Mouse (Mus musculus) central nervous system, embryonic 18 days (tissue): ENCODE measurements around the gene Mical2. TPM values are rescaled to one million over a fixed set of nuclear protein-coding genes. Genes with fewer than 3 reads are reported as not detected.

Experiments
- polyA plus RNA-seq: library from polyadenylated mRNA; depleted of rRNA; stranded (reverse); fragments of >200 nt; gene quantifications from 2 replicates; pipeline ENCODE4 v1.2.3, GENCODE M21; 2012; rRNA removed

Gene Mical2
- 32.1 and 38.1 TPM in 2 replicates for polyA plus RNA-seq

DNA sequence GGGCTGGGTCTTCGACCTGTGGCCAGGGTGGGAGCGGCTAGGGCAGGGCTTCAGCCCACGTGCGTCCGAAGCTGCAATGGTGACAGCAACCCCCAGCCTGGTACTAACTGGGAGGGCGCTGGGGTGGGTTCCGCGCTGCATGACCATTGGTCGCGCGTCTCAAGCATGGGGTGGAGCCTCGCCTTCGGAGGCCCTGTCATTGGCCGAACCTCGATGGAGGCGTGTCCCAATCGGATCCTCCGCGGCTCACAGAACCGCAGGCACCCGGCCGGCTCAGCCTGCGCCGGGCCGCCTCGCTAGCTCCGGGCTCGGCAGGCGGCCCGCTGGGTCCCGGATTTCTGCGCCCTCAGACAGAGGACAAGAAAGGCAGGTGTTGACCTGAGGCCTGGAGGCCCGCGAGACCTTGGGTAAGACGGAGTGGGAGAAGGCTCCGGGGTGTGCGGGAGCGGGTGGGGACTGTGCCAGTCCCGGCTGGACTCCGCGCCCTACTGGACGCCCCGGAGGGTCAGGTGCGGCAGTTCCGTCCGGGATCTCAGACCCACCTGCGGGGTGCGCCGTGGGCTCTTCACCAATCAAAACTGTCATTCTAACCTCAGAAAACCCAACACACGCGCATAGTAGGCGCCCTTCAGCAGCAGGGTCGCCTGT, at the start of gene Mical2:
TSS of gene Mical2 (plus strand) at position 242 of the 648 bp plus-strand sequence.

DNA sequence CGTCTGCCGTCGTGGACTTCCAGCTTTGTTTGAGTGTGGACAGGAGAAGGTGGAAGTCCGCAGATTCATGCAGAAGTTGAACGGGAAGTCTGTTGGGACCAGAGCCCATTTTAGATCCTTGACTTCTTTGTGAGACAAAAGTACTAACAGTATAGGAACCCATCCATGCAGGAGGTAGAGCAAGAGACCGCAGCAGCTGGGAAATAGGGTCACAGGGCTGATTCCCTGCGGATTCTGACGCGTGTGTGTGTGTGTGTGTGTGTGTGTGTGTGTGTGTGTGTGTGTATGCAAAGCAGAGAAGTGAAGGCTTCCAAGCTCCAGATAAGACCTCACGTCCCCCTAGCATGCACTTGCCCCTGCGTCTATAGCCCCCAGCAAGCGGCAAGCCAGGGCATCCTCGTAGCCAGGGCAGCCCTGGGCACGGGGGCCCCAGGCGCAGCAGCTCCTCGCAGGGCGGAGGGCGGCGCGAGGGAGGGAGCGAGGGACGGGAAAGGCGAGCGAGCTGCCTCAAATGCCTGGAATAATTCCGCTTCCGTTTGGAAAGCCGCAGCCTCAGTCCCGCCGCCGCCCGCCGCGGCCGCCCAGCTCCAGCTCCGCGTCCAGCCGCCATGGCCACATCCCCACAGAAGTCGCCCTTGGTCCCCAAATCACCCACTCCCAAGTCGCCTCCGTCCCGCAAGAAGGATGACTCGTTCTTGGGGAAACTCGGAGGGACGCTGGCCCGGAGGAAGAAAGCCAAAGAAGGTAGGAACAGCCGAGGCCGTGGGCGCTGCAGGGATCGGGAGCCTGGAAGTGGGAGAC, 201.9 kb downstream of the Mical2 start, which contains the start of gene Parva:
TSS of gene Parva (plus strand) at position 149 of the 801 bp plus-strand sequence.

Other genes starting within 250 kb of the Mical2 start
- gene Usp47, start 202.4 kb upstream of the Mical2 start, polyA plus RNA-seq: 57.0 and 61.6 TPM in 2 replicates
- 19.3 and 20.8 TPM in 2 replicates for gene Dkk3, start 66.8 kb upstream of the Mical2 start, polyA plus RNA-seq
- gene Parva, start 201.6 kb downstream of the Mical2 start, polyA plus RNA-seq: 18.0 and 18.2 TPM in 2 replicates